Comparison of ENCODE assay signal across 9 mouse cellular contexts in genomic region chr16:35156832-35157231, GRCm38 (mm10). TPM values are rescaled to one million over a fixed set of nuclear protein-coding genes. Genes with fewer than 3 reads are reported as not detected.
DNase-seq lines count a peak whose midpoint lies in the region; ATAC-seq lines count a peak whose summit lies in the region.
"Had no signal": no experiment of that assay in that cellular context is flagged by ENCODE, and none has a peak within 500 bp of the region (broad histone marks: within the 10 kb centered on the region; RNA-seq: fewer than 3 reads in every experiment).

No protein-coding gene starts in this region.

- H3K4me1 ChIP-seq in liver, embryonic 11.5 days (replicated peaks; ENCODE audit: control insufficient read depth, insufficient read depth, low read length), result no peaks in the 10 kb centered on the region; the same call in 1 of the 2 replicates
- H3K4me1 ChIP-seq in liver, embryonic 12.5 days, result peaks cover 16% of the 10 kb centered on the region
- peaks cover 55% of the 10 kb centered on the region for H3K4me1 ChIP-seq in forebrain, embryonic 12.5 days
- peaks cover 10% of the 10 kb centered on the region for H3K4me1 ChIP-seq in intestine, embryonic 14.5 days (replicated peaks; ENCODE audit: control insufficient read depth, insufficient read depth, low read length)
- peaks cover 81% of the 10 kb centered on the region for H3K4me1 ChIP-seq in neural tube, embryonic 15.5 days

- H3K4me3 ChIP-seq in liver, embryonic 11.5 days (ENCODE audit: low read depth, low read length), result no peak overlapping the region
- no peak overlapping the region for H3K4me3 ChIP-seq in liver, embryonic 12.5 days
- peak overlapping the region; percentile 73 for H3K4me3 ChIP-seq in forebrain, embryonic 12.5 days (replicated peaks)
- H3K4me3 ChIP-seq in intestine, embryonic 14.5 days (ENCODE audit: low read depth, low read length), result peak overlapping the region; percentile 62
- H3K4me3 ChIP-seq in neural tube, embryonic 15.5 days (replicated peaks), result peak overlapping the region; percentile 74

- peak overlapping the region; percentile 77; the same call in 1 of the 2 replicates for H3K4me2 ChIP-seq in liver, embryonic 11.5 days
- no peak overlapping the region for H3K4me2 ChIP-seq in liver, embryonic 12.5 days
- peak overlapping the region; percentile 98 for H3K4me2 ChIP-seq in forebrain, embryonic 12.5 days
- peak overlapping the region; percentile 92 for H3K4me2 ChIP-seq in intestine, embryonic 14.5 days (ENCODE audit: low read length)
- peak overlapping the region; percentile 83 for H3K4me2 ChIP-seq in neural tube, embryonic 15.5 days

- 66% methylated on average over 21 of the region's 21 CpGs for WGBS in liver, embryonic 11.5 days
- 64% methylated on average over 21 of the region's 21 CpGs for WGBS in liver, embryonic 12.5 days (ENCODE audit: insufficient replicate concordance)
- 80% methylated on average over 21 of the region's 21 CpGs for WGBS in forebrain, embryonic 12.5 days
- 73% methylated on average over 21 of the region's 21 CpGs for WGBS in intestine, embryonic 14.5 days
- WGBS in neural tube, embryonic 15.5 days, result 79% methylated on average over 21 of the region's 21 CpGs

- H3K36me3 ChIP-seq in liver, embryonic 11.5 days (ENCODE audit: control insufficient read depth, insufficient read depth, low read length), result no peaks in the 10 kb centered on the region
- no peaks in the 10 kb centered on the region for H3K36me3 ChIP-seq in liver, embryonic 12.5 days
- no peaks in the 10 kb centered on the region for H3K36me3 ChIP-seq in forebrain, embryonic 12.5 days (replicated peaks)
- H3K36me3 ChIP-seq in intestine, embryonic 14.5 days (ENCODE audit: control insufficient read depth, insufficient read depth, low read length), result no peaks in the 10 kb centered on the region
- H3K36me3 ChIP-seq in neural tube, embryonic 15.5 days, result no peaks in the 10 kb centered on the region
- H3K36me3 ChIP-seq: liver, embryonic 15.5 days had no signal

- no peak overlapping the region for H3K9ac ChIP-seq in liver, embryonic 11.5 days (ENCODE audit: low read depth, low read length)
- H3K9ac ChIP-seq in liver, embryonic 12.5 days, result no peak overlapping the region
- H3K9ac ChIP-seq in forebrain, embryonic 12.5 days, result no peak overlapping the region
- H3K9ac ChIP-seq in intestine, embryonic 14.5 days (ENCODE audit: low read length), result no peak overlapping the region
- peak overlapping the region; percentile 11; the same call in 1 of the 2 replicates for H3K9ac ChIP-seq in neural tube, embryonic 15.5 days (replicated peaks)
- H3K9ac ChIP-seq: liver, embryonic 15.5 days had no signal

- ATAC-seq in liver, embryonic 11.5 days (replicated peaks; ENCODE audit: low FRiP score), result no peak
- ATAC-seq in liver, embryonic 12.5 days, result no peak
- ATAC-seq in forebrain, embryonic 12.5 days (ENCODE audit: low FRiP score), result no peak
- ATAC-seq in intestine, embryonic 14.5 days (replicated peaks; ENCODE audit: low FRiP score, low TSS enrichment, low read depth), result no peak
- no peak for ATAC-seq in neural tube, embryonic 15.5 days (ENCODE audit: low FRiP score)
- no peak for ATAC-seq in CD4-positive, CD25-positive, alpha-beta regulatory T cell, adult 4 months

- H3K27me3 ChIP-seq in liver, embryonic 11.5 days (replicated peaks; ENCODE audit: control insufficient read depth, insufficient read depth, low read length), result peaks cover 79% of the 10 kb centered on the region
- peaks cover 97% of the 10 kb centered on the region for H3K27me3 ChIP-seq in liver, embryonic 12.5 days (replicated peaks)
- peaks cover 53% of the 10 kb centered on the region for H3K27me3 ChIP-seq in forebrain, embryonic 12.5 days
- peaks cover 48% of the 10 kb centered on the region for H3K27me3 ChIP-seq in intestine, embryonic 14.5 days (replicated peaks; ENCODE audit: control insufficient read depth, insufficient read depth, low read length)
- peaks cover 8% of the 10 kb centered on the region; the same call in 1 of the 2 replicates for H3K27me3 ChIP-seq in neural tube, embryonic 15.5 days (replicated peaks)

- DNase-seq in liver, embryonic 11.5 days (ENCODE audit: low spot score), result no peak
- no peak for DNase-seq in intestine, embryonic 14.5 days (ENCODE audit: low spot score)
- no peak for DNase-seq in thymus, postnatal 25 days
- no peak for DNase-seq in retina, postnatal 1 day

- H3K9me3 ChIP-seq in liver, embryonic 11.5 days (ENCODE audit: control insufficient read depth, low read length), result no peaks in the 10 kb centered on the region
- H3K9me3 ChIP-seq in liver, embryonic 12.5 days (replicated peaks), result no peaks in the 10 kb centered on the region
- H3K9me3 ChIP-seq in forebrain, embryonic 12.5 days, result no peaks in the 10 kb centered on the region
- H3K9me3 ChIP-seq in intestine, embryonic 14.5 days (ENCODE audit: control insufficient read depth, low read length), result no peaks in the 10 kb centered on the region
- no peaks in the 10 kb centered on the region for H3K9me3 ChIP-seq in neural tube, embryonic 15.5 days (replicated peaks)
- H3K9me3 ChIP-seq: liver, embryonic 15.5 days had no signal

- H3K27ac ChIP-seq in liver, embryonic 11.5 days (ENCODE audit: low read depth, low read length), result no peak overlapping the region
- no peak overlapping the region for H3K27ac ChIP-seq in liver, embryonic 12.5 days
- no peak overlapping the region for H3K27ac ChIP-seq in forebrain, embryonic 12.5 days
- no peak overlapping the region for H3K27ac ChIP-seq in intestine, embryonic 14.5 days (ENCODE audit: low read depth)
- H3K27ac ChIP-seq in neural tube, embryonic 15.5 days (replicated peaks), result no peak overlapping the region
- H3K27ac ChIP-seq: liver, embryonic 15.5 days had no signal

RNA-seq across cellular contexts. Expression of gene Adcy5, which starts 2.2 kb away (rescaled TPM):
- 0.48 and 0.52 TPM in 2 replicates for polyA plus RNA-seq in liver, embryonic 11.5 days (2014; fragmentation: Nextera tagmentation; extraction: Ambion mirVana)
- 0.20 and 0.27 TPM in 2 replicates for polyA plus RNA-seq in liver, embryonic 12.5 days (2016; fragmentation: Nextera tagmentation; extraction: Ambion mirVana)
- polyA plus RNA-seq in forebrain, embryonic 12.5 days (2016; fragmentation: Nextera tagmentation; extraction: Ambion mirVana), result 2.5 and 2.8 TPM in 2 replicates
- 3.6 and 3.9 TPM in 2 replicates for polyA plus RNA-seq in intestine, embryonic 14.5 days (2014; fragmentation: Nextera tagmentation; extraction: Ambion mirVana)
- 5.1 and 6.1 TPM in 2 replicates for polyA plus RNA-seq in neural tube, embryonic 15.5 days (2015; fragmentation: Nextera tagmentation; extraction: Ambion mirVana)
- under 1 TPM; 0.08 to 0.14 TPM for polyA plus RNA-seq in CD4-positive, CD25-positive, alpha-beta regulatory T cell, adult 4 months (2017; shearing (Covaris generic))

Comparison
In these comparisons a context has a peak if more than half of its experiments do, and no peak if none do; other contexts are left out.
1. H3K4me3 ChIP-seq: peak in forebrain, embryonic 12.5 days (single experiment), intestine, embryonic 14.5 days (single experiment) and neural tube, embryonic 15.5 days (single experiment); none in liver, embryonic 11.5 days (single experiment) and liver, embryonic 12.5 days (single experiment).